Mouse (Mus musculus): ENCODE measurements around the gene Zfyve28. TPM values are rescaled to one million over a fixed set of nuclear protein-coding genes. Genes with fewer than 3 reads are reported as not detected.

Gene Zfyve28
- total and polyA plus RNA-seq, 3 experiments = 0.12 to 0.14 TPM; not detected in 1

DNA sequence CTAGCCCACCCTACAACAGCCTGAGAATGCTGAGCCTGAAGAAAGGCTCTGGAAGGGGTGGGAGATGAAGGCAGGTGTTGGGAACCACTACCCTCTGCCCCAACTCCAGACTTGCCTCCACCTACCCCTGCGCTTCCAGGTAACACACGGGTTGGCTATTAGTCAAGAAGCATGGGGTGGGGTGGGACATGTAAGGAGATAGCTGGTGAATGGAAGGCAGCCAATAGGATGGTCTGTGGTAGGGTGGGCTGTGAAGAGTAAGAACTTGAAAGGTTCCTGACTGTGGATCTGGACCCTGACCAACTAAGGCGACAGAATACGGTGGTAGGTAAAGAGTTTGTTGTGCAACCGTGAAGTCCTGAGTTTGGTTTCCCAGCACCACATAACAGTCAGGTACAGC lies 4.9 kb downstream of the Zfyve28 start:
- H3K9me3 ChIP-seq (replicated peaks; ENCODE audit: insufficient read depth, low read length) = no peaks in the 10 kb centered on the region
- H3K27me3 ChIP-seq (ENCODE audit: control insufficient read depth in 1 of 2, insufficient read depth in 2 of 2, low read length in 2 of 2) = peaks cover 2 to 11% of the 10 kb centered on the region in 2 experiments
- no peak overlapping the region for H3K9ac ChIP-seq (ENCODE audit: control insufficient read depth, low read depth, low read length, poor library complexity, severe bottlenecking)
- no peaks in the 10 kb centered on the region for H3K4me1 ChIP-seq (ENCODE audit: control insufficient read depth in 1 of 2, insufficient read depth in 2 of 2, low read length in 2 of 2)
- H3K27ac ChIP-seq (ENCODE audit: control insufficient read depth, low read depth, low read length) = no peak overlapping the region
- H3K36me3 ChIP-seq (ENCODE audit: control insufficient read depth in 1 of 2, insufficient read depth in 2 of 2, low read length in 2 of 2) = no peaks in the 10 kb centered on the region
- no peak for DNase-seq (ENCODE audit: low read depth, low spot score)
- H3K4me3 ChIP-seq (ENCODE audit: control insufficient read depth in 1 of 2, insufficient read depth in 1 of 2, low read depth in 2 of 2, low read length in 2 of 2) = no peak overlapping the region
- TF ChIP-seq BHLHE40 (IDR thresholded peaks at IDR 0.05; ENCODE audit: borderline replicate concordance, low read depth, low read length) (no peak), KAT2A (conservative IDR thresholded peaks at IDR 0.05; ENCODE audit: low read depth, low read length) (no peak), POLR2AphosphoS5 (IDR thresholded peaks at IDR 0.05; ENCODE audit: borderline replicate concordance, low read depth, low read length) (no peak), USF2 (IDR thresholded peaks at IDR 0.05; ENCODE audit: borderline replicate concordance in 1 of 2, insufficient read depth in 1 of 2, low read depth in 1 of 2, low read length in 2 of 2) (no peak)
- H3K79me2 ChIP-seq (ENCODE audit: control insufficient read depth, insufficient read depth, low read length, poor library complexity) = no peaks in the 10 kb centered on the region

DNA sequence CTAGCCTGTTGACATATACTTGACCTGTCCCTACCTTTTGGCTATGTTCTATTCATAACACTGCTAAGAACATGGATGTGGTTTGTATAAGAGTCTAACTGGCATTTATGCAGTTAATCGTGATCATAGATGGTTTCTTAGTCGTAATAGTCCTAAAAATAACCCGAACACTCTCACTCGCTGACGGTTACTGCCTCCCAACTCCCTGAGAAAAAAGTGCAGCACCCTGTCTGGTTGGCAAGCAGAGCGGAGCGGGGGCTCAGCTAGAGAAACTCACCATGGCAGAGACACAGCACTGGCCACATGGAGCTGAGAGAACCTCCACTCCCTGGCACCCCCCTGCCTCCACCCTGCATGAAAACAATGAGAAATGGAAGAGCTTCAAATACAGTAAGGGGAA lies 7.3 kb downstream of the Zfyve28 start:
- Histone ChIP-seq H3K9me3 (replicated peaks; ENCODE audit: insufficient read depth, low read length) (no peaks in the 10 kb centered on the region), H3K9ac (ENCODE audit: control insufficient read depth, low read depth, low read length, poor library complexity, severe bottlenecking) (no peak overlapping the region), H3K27ac (ENCODE audit: control insufficient read depth, low read depth, low read length) (no peak overlapping the region), H3K36me3 (ENCODE audit: control insufficient read depth in 1 of 2, insufficient read depth in 2 of 2, low read length in 2 of 2) (no peaks in the 10 kb centered on the region), H3K4me3 (ENCODE audit: control insufficient read depth in 1 of 2, insufficient read depth in 1 of 2, low read depth in 2 of 2, low read length in 2 of 2) (no peak overlapping the region), H3K79me2 (ENCODE audit: control insufficient read depth, insufficient read depth, low read length, poor library complexity) (no peaks in the 10 kb centered on the region), H3K4me1 (ENCODE audit: control insufficient read depth in 1 of 2, insufficient read depth in 2 of 2, low read length in 2 of 2) (no peaks in the 10 kb centered on the region), H3K27me3 (ENCODE audit: control insufficient read depth in 1 of 2, insufficient read depth in 2 of 2, low read length in 2 of 2) (peaks cover 2 to 11% of the 10 kb centered on the region in 2 experiments)
- TF ChIP-seq ZMIZ1 (IDR thresholded peaks at IDR 0.05; ENCODE audit: low read depth, low read length) = no peak
- TF ChIP-seq TAL1 (IDR thresholded peaks at IDR 0.05; ENCODE audit: low read length) = no peak
- no peak for TF ChIP-seq CHD1 (IDR thresholded peaks at IDR 0.05; ENCODE audit: low read depth, low read length)
- no peak for TF ChIP-seq USF2 (IDR thresholded peaks at IDR 0.05; ENCODE audit: borderline replicate concordance in 1 of 2, insufficient read depth in 1 of 2, low read depth in 1 of 2, low read length in 2 of 2)
- no peak for TF ChIP-seq BHLHE40 (IDR thresholded peaks at IDR 0.05; ENCODE audit: borderline replicate concordance, low read depth, low read length)
- no peak for TF ChIP-seq E2F4 (IDR thresholded peaks at IDR 0.05; ENCODE audit: borderline replicate concordance, low read depth, low read length)
- no peak for TF ChIP-seq MAX (IDR thresholded peaks at IDR 0.05; ENCODE audit: low read length)
- TF ChIP-seq POLR2A (IDR thresholded peaks at IDR 0.05; ENCODE audit: control insufficient read depth in 1 of 2, insufficient read depth in 1 of 2, low read depth in 1 of 2, low read length in 2 of 2, poor library complexity in 1 of 2) = no peak
- TF ChIP-seq GABPA (IDR thresholded peaks at IDR 0.05; ENCODE audit: low read depth, low read length) = no peak
- TF ChIP-seq POLR2AphosphoS2 (IDR thresholded peaks at IDR 0.05; ENCODE audit: low read length) = no peak
- no peak for TF ChIP-seq EP300 (IDR thresholded peaks at IDR 0.05; ENCODE audit: low read depth in 1 of 2, low read length in 2 of 2)
- no peak for TF ChIP-seq SMC3 (IDR thresholded peaks at IDR 0.05; ENCODE audit: low read depth, low read length)
- TF ChIP-seq TBP (IDR thresholded peaks at IDR 0.05; ENCODE audit: low read depth, low read length) = no peak
- no peak for TF ChIP-seq NELFE (IDR thresholded peaks at IDR 0.05; ENCODE audit: low read depth, low read length)
- DNase-seq (ENCODE audit: low read depth, low spot score) = no peak

All from MEL (cell line).